Mouse (Mus musculus): ENCODE results near the gene Hic1.
A peak's percentile ranks its signal among the peaks of the same experiment; 100 is the strongest.

Hic1 gene

DNA sequence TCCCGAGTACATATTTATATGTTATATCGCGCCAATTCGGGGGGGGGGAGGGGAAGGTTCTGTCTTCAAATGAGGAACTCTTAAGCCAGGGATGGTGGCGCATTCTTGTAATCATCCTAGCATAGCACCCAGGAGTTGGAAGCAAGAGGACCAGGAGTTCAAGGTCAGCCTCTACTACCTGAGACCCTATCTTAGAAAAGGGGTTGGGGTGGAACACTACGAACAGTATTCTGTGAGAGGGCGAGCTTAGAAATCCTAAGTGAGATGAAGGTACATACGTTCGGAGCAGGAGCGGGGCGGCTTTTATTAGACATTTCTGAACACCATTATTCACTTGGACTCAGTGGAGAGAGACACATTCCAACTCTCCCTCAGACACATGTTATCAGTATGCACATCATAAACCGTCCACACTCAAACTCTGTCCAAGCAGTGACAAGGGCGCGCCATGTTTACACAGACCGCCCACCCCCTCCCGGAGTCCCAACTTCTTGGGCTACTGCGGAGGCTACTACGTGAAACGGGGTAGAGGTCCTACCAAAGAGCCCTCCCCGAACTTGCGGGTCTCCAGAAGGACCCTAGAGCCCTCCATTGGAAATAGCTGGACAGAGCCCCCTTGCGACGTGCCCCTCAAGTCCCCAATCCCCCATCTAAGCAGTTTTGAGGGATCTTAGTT, at the start of gene Hic1:
Hic1 (minus strand) TSS at position 115 of the 676 bp plus-strand sequence.
- no peak for DNase-seq

DNA sequence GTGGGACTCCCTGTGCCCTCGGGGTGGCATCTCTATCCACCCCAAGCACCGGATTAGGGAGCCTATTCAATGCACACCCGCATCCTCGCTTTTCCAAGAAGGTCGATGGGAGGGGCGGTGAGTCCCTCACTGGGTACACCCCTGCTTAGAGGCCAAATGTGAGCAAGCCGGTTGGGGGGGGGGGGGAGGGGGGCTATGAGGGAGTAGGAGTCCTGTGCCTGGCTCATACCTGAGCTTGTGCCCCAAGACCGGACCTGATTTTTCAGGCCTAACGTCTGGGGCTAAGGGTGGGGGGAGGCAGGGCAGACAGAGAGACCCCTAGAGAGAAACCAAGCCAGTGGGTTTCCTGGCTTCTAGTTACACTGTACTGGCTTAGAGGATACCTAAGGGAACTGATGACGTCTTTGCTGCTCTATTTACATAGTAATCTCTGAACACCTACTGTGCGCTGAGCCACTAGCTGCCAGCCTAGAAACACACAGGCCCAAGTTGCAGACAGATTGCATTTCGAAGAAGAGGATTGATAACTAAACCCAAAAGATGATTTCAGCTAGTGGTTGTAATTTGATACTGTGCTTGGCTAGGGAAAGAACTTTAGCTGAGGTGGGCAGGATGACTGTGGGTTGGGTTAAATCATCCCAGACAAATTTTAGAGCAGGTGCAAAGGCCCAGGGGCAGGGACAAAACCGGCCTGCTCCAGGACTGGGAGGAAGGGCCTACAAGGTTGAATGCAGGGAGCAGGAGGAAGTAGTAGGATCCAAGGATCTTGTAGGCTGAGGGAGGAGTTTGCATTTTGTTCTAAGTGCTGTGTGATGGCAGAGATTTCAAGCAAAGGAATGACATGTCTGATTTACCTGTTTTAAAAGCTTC, 45.0 kb upstream of the Hic1 start:
- DNase-seq: peak; percentile 49

DNA sequence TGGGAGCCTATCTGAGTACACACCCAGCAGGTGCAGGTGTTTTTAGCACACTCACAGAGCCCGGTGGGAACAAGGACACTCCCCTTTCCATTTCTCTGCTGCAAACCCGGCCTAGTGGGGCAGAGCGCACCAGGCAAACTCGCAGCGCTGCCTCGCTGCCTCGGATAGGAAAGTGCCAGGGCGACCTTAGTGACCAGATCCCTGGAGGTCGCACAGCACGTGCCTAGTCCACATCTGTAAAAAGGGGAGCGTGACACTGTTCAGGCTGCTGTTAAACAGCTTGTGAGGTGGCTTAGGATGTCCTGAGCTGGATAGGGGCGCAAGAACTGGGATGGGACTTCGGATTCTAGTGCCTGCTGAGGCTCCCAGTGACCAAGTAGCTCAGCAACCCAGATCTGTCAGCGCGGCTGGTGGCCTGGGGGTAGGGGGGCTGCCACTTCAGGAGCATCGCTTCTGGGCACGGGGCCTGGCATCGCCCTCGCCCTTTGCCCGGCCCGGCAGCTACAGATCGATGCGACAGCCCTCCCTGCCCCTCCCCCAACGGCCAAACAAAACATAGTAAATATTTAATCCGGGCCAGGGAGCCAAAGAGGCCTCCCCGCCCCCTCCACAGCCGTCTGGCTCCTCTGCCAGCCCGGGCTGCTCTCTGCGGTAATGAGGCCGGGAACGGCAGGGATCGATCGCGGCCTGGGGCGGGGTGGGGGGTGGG, 44.2 kb upstream of the Hic1 start:
- DNase-seq: peak; percentile 94

DNA sequence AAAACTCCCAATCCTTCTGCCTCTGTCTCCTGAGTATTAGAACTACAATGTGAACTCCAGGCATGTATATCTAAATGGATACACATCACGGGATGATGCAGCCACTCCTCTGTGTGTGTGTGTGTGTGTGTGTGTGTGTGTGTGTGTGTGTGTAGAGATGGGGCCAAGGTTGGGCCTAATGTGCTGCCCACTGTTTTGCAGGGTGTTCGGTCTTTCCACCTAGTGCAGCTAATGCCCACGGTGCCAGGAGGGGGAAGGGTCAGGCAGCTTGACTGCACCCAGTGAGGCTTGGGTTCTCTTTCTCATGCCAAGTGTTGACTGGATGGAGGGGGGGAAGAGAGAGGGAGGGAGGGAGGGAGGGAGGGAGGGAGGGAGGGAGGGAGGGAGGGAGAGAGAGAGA, 43.6 kb upstream of the Hic1 start:
- peak; percentile 63 for DNase-seq

DNA sequence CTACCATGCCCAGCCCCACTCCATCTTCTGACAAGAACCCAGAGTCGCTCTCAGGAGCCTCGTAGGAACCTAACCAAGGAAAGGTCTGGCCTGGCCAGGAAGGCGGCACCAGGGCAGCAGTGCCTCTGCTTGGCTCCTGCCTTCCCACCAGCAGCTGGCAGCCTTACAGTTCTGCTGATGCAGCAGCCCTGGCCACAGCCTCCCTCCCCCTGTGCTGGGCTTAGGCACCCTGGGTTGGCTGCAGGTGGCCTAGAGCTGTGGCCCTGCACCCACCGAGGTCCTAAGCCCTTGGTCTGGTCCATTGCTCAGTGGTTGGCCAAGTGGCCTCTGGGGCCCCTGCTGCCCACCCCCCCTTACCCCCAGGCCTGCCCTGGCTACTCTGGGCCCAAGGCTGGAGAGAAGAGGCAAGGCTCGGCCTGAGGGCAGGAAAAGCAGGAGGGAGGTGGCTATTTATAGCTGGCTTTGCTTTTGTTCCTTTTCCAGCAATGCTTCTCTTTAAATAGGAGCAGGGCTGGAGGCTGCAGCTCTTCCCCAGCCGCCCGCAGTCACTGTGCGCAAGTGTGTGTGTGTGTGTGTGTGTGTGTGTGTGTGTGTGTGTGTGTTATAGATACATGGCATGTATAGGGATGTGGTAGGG, 42.8 kb upstream of the Hic1 start:
- peak; percentile 68 for DNase-seq

DNA sequence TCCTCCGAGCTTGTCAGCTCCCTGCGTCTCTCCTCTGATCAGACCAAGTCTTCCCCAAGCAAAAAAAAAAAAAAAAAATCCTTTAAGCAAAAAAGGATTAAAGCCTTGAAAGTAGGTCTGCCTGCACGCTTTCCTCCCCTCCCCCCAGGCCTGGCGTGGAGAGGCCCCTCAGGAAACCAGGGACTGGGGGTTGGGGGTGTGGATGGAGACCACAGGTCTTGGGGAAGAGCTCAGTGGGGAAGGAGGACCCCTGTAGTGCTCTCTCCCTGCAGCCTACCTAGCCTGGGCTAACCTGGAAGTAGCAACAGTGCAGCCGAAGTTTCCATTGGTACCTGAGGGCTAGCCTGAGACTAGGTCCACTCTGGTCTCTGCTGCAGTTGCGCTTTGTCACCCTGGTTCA, 41.4 kb upstream of the Hic1 start:
- DNase-seq: no peak

DNA sequence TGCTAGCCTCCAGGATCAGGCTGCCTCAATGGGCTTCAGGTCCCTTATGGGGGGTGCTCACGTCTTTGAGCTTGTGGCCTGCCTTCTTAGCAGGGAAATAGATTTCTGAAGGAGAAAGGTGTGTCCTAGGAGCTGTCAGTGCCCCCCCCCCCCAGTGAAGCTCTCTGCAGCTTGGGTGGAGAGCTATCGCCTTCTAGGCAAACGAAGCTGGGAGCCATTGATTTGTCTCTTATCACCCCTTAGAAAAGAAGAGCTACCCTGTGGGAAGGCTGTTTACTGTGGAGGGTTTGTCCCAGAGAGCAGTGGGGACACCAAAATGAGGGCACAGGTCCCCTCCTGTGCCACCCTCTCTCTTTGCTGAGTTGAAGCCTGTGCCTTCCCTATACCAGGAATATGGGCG, 40.8 kb upstream of the Hic1 start:
- DNase-seq: no peak

DNA sequence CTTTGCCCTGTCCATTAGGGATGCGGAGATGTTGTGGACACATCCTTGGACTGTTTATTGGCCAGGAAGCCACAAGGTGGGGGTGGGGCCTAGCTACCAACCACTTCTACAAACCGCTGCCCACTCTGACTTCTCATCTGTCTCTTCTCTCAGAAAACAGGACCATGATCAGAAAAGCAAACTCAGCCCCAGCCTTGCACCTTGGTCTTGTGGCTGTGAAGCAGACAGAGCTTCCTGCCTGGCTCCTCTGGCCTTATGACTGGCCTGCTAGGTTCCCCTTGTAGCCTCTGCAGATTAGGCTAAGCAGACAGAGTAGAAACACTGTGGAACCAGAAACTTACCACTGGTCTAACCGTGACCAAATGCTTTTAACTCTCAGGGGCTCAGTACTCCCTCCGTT, 40.0 kb upstream of the Hic1 start:
- DNase-seq: no peak

DNA sequence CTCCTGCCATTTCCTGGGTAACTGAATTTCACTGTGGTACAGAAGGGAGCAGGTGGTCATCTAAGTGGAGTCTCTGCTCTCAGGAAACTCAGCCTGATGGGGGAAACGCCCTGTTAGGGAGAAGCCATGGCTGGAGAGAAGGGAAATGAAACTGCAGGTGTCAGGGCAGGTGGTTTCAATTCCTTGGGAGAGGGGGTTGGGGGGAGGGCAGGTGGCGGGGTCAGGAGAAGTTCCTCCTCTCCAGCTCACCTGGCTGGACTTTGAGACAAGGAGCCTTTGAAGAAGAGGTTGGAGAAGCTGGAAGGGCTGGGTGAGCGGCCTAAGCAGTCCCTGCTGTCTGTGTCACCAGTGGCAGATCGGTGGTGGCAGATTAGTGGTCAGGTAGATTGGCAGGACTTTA, 37.0 kb upstream of the Hic1 start:
- no peak for DNase-seq

DNA sequence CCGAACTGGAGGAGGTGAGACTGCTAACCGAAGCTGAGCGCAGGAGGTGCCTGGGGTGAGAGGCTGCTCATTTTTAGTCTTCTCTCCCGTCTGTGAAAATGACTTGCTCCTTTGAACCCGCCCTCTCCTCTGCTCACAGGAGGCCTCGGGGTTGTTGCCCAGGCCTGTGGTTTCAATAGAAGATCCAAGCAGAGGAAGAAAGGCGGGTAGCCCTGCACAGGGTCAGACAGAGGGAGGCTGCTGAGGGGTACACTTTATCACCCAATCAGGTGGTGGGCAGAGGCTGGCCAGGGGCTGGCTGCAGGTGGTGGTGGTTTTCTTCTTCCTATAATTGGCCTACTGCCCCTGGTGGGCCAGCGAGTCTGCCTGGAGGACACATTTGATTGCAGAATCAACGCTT, 35.2 kb upstream of the Hic1 start:
- DNase-seq: no peak

DNA sequence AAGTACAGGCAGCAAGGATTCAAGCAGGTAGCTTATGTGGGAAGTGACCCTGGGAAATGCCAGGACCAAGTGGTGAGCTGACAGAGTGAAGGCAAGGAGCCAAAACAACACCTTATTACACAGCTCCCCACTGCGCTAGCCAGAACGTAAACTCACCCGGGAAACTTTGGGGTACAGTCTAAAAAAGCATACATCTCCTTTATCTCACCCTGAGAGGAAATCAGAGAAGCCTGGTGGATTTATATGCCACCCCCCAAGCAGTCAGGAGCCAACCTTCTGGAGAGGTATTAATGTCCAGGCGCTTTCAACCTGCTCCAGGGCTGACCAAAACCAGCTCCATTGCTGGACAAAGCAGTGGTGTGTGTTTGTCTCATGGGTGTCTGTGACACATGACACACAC, 34.6 kb upstream of the Hic1 start:
- DNase-seq: no peak

DNA sequence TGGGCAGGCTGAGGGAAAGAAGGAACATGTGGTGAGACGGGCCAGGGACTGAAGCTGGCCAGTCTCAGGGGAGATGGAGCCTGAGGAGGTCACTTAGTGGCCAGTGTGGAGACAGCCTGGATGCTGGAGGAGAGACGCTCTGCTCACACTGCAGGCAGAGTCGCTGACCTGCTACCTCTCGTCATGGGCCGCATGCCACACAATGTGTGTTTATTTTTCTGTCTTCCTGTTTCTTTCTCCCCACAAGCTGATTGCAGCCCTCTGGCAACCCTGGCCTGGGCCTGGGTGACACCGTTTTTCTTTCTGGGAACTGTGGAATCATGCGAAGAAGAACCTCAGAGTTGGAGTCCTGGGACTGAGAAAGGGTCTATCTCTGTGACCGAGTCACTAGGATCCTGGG, 32.4 kb upstream of the Hic1 start:
- DNase-seq: no peak

DNA sequence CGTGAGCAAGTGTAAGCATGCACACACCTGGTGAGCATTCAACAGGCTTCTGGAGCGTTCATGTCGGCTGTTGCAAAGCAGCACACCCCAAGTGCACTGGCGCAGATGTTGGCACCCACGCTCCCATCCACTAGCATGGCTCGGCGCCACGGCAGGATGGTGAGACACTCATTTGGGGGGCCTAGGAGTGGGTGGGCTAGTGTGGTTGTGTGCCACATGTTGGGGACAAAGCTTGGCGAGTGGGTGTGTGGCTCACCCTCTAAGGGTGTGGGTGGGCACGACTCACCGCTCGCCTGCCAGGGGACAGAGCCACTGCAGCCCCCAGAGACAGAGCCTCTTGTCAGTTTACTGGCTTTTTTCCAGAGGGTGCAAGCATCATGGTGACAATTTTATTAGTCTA, 31.6 kb upstream of the Hic1 start:
- no peak for DNase-seq

DNA sequence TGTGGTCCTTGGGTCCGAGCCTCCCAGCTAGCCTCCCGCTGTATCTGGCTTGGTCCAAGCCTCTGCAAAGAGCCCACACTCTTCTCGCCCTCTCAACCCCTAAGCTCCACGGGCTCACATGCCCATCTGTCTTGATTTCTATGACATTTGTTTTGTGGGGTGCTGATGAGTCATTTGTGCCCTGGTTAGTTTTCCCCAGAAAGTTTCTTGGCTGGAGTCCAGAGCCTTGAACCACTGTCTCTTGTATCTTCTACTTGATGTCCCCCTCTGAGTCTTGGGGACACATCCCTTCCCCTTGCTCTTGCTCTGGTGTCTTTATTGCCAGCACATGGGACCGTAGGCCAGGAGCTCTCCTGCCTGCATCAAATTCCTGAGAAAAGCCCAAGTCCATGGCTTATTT, 30.6 kb upstream of the Hic1 start:
- no peak for DNase-seq

DNA sequence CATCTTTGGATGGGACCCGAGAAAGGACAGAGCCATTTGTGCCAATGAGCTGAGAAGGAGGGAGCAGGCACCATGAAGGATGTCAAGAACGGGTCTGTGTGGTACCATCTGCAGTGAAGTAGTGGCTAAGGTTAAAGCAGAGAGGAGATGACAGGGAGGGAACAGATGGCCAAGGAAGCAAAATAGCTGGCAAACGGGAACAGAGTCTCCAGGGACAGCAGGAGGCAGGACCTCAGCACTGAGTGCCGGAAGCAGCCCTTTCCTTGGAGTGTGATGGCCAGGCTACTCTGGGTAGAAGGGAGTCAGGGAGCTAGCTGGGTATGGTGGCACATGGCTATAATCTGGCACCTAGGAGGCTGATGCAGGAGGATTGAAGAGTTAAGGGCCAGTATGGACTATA, 29.5 kb upstream of the Hic1 start:
- DNase-seq: no peak

DNA sequence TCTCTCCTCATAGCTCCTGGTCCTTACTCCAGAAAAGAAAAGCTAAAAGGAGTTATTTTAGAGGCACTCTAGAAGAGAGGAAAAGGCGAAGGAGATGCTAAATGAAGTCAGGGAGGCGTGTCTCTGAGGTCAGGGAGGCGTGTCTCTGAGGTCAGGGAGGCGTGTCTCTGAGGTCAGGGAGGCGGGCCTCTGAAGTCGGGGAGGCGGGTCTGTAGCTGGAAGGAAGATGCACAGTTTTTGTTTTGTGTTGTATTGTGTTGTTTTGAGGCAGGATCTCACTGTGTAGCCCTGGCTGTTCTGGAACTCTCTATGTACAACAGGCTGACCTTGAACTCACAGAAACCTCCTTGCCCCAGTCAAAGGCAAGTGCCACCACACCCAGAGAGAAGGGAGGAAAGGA, 28.6 kb upstream of the Hic1 start:
- no peak for DNase-seq

DNA sequence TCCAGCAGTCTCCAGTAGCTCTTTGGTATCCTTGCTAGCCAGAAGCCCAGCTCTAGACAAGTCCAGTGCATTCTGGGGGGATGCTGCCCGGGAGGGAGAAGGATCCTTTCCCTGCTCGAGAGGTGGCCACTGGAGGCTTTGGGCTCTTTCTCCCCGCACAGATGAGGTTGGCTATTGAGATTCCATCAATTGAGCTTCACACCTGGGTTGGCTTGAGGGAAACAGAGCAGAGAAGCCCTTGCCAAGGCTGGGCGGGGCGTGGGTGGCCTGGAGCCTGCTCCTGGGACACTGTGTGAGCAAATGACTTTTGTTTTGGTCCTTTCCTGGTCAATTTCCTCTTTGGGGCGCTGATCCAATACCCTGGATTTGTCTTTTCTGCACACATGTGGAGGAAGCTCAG, 26.8 kb upstream of the Hic1 start:
- DNase-seq: no peak

DNA sequence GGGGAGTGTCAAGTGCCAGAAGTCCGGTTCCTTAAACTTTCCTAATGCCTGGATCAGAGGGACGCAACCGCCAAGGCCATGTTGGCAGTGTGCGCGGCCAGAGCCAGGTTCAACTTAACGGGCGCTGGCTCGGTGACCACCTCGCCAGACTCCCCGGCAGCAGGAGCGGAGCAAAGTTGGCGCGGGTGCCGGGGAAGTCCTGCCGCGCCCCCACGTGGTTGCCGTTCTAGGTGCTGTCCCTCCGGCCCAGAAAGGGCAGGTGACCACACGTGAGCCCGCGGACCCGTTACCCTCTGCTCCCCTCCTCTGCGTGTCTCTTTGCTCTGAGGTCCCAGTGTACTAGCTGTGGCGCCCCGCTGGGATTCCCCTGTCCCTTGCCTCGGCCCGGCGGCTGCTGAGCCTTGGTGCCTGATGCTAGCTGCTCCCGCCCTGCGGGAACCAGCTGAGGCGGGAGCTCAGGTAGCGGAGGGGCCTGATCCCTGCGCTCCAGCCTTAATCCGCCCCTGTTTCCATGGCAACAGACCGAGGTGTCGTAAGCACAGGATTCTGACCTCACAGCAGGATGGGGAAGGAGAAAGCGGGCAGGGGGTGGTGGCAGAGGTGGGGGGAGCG, 25.6 kb upstream of the Hic1 start:
- DNase-seq: peak; percentile 78

DNA sequence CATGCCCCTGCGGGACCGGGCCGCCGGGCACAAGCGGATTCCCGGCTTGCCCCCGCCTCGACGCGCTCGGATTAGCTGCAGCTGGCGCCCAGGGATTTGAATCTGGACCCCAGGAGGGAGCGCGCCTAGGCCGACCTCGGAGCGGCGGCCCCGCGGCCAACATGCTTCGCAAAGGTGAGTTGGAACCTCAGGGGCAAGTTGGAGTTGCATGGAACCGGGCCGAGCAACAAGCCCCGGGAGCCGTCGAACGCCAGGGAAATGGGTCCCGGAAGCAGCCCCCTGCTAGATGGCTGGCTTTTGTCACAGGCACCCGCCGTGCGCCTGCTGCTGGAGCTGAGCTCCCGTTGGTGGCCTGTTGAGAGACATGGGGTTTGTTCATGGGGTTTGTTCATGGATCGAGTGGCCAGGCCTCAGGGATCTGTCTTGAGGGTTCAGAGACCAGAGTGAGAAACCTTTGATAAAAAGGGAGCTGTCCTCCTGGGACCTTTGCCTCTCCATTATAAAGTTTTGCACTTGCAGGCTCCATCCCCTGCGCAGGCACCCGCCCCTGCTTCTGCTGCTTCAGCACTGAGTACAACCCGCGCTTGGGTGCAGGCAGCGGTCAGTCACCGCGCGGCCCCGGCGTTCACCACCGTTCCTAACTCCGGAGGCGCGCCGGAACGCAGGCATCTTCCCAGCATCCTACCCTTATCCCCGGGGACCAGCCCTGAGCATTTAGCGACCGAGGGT, 25.0 kb upstream of the Hic1 start:
- DNase-seq: peak; percentile 63

DNA sequence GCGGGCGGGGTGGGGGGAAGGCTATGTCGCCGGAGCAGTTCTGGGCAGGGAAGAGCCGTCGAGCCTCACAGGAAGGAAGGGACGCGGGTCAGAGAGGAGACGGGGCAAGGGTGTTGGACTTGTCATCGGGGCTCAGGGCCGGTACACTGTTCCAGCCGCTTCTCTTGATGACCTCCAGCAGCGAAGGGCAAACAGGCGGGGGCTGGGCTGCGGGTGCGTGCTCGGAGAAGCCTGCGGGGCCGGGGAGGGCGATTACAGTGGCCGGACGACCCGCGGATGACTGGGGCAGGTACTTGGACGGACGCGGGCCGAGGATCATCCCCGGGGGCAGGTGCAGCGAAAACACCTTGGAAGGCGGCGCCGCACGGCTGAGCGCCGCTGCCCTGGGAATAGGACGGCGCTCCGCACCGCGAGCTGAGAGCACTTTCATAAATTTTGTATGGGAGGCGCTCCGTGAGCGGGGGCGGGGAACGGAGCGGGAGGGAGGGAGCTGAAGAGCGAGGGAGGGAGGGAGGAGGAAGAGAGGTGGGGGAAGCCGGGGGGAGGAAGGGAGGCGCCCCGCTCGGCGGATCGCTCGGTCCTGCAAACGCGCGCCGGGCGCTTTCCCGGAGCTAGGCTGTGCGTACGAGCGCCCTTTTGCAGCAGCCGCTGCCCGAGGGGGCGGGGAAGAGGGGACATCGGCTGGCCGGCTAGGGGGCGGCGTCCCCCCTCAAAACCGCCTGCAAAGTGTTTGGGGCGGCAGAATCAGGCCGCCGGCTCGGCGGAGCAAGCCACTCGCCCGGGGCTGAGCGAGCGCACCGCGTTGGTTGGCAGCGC, 24.1 kb upstream of the Hic1 start, which contains the start of gene Rtn4rl1:
Rtn4rl1 (plus strand) TSS at position 528 of the 816 bp plus-strand sequence.
- peak; percentile 81 for DNase-seq
